Mouse (Mus musculus) ES-Bruce4 (cell line): Measurements from ENCODE around the gene Henmt1.

Experiments
- CTCF ChIP-seq: IDR thresholded peaks from one replicate; pipeline ENCODE4 v1.8.1; 2011; ENCODE audit warnings: low read depth, low read length
- EP300 ChIP-seq: IDR thresholded peaks from 2 replicates; pipeline ENCODE4 v1.6.1; 2011; ENCODE audit warnings: low read depth, low read length; ENCODE audit not compliant: insufficient read depth
- POLR2A ChIP-seq: IDR thresholded peaks from one replicate; pipeline ENCODE4 v1.8.1; 2011; ENCODE audit warnings: low read length; ENCODE audit not compliant: insufficient read depth

GRCm38 (mm10) chr3:108986534-108986933, 46.9 kb downstream of the Henmt1 start:
- TF ChIP-seq CTCF (no peak), POLR2A (no peak), EP300 (no peak)
